Comparison of ENCODE assay signal across 8 mouse cellular contexts in the genomic region with DNA sequence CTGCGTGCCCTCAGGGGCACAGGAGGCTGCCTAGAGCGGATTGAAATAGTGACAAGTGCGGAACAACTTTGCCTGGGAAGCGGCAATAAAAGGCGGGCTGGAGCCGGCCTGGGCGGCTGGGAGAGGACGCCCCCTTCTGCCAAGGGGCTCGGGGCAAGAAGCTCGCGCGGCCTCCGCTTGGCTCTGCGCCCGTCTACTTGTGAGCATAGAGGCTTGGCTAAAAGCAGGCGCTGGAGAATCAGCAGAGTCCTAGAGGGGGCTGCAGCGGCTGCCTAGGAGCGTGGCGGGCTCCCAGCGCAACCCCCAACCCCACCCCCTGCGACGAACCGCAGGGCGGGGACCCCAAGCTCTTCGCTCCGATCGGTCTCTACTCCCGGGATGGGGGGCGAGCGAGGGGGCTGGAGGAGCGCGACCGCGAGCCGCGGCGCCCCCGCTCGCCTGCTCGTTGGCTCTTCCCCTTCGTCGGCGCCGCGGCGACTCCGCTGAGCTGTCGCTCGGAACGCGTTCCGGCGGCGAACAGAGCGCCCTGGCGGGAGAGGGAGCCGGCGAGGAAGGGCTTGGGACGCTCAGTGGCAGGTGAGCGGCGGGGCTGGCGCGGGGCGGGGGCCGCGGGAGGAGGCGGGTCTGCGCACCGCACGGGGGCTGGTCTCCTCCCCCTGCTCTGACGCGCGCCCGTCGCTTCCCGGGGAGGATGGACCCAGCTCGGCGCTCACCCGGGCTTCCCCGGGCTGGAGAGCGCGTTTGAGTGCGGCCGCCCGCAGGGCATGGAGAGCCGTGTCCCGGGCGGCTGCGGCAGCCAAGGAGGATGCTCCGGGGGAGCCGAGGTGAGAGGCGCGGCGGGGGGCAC.
DNase-seq lines count a peak whose midpoint lies in the region; ATAC-seq and TF ChIP-seq lines count a peak whose summit lies in the region.

No protein-coding gene starts in this region.

- peak; percentile 79 for ATAC-seq in embryonic facial prominence, embryonic 11.5 days (replicated peaks; ENCODE audit: insufficient number of reproducible peaks, low FRiP score, low TSS enrichment, low read depth)
- peak; percentile 74 for ATAC-seq in heart, embryonic 12.5 days (ENCODE audit: insufficient number of reproducible peaks, low FRiP score)
- ATAC-seq in kidney, postnatal 0 days (replicated peaks; ENCODE audit: low FRiP score, low read depth), result peak; percentile 89
- ATAC-seq in limb, embryonic 15.5 days (ENCODE audit: insufficient number of reproducible peaks, low FRiP score, low TSS enrichment, low read depth), result peak; percentile 71
- ATAC-seq in neural tube, embryonic 12.5 days (ENCODE audit: low FRiP score, low read depth), result peak; percentile 88

- peaks cover 23% of the 10 kb centered on the region for H3K27me3 ChIP-seq in embryonic facial prominence, embryonic 11.5 days (ENCODE audit: control insufficient read depth, insufficient read depth, low read length)
- peaks cover 64% of the 10 kb centered on the region for H3K27me3 ChIP-seq in heart, embryonic 12.5 days (replicated peaks)
- H3K27me3 ChIP-seq in kidney, postnatal 0 days (ENCODE audit: insufficient read depth, low read length), result peaks cover 7% of the 10 kb centered on the region; the same call in 1 of the 2 replicates
- peaks cover 64% of the 10 kb centered on the region for H3K27me3 ChIP-seq in limb, embryonic 15.5 days
- peaks cover 7% of the 10 kb centered on the region; the same call in 1 of the 2 replicates for H3K27me3 ChIP-seq in neural tube, embryonic 12.5 days (replicated peaks)

- peak; percentile 59 for DNase-seq in gastrocnemius, adult 2 months
- no peak for DNase-seq in gastrocnemius, postnatal 25 days
- peak; percentile 70 for DNase-seq in embryonic facial prominence, embryonic 11.5 days (ENCODE audit: low spot score)
- DNase-seq in kidney, postnatal 0 days (ENCODE audit: low spot score), result peak; percentile 64
- peak; percentile 51 to 66 for DNase-seq in urinary bladder, postnatal 36 days (ENCODE audit: low spot score in 2 of 2)

- H3K9ac ChIP-seq in embryonic facial prominence, embryonic 11.5 days (replicated peaks; ENCODE audit: low read length), result peak overlapping the region; percentile 62
- peak overlapping the region; percentile 64 for H3K9ac ChIP-seq in heart, embryonic 12.5 days
- peak overlapping the region; percentile 68 for H3K9ac ChIP-seq in kidney, postnatal 0 days (ENCODE audit: low read depth, low read length)
- peak overlapping the region; percentile 51 for H3K9ac ChIP-seq in limb, embryonic 15.5 days
- H3K9ac ChIP-seq in neural tube, embryonic 12.5 days, result peak overlapping the region; percentile 79

- no peaks in the 10 kb centered on the region for H3K9me3 ChIP-seq in embryonic facial prominence, embryonic 11.5 days (replicated peaks; ENCODE audit: control insufficient read depth, low read length)
- H3K9me3 ChIP-seq in heart, embryonic 12.5 days (replicated peaks), result no peaks in the 10 kb centered on the region
- no peaks in the 10 kb centered on the region for H3K9me3 ChIP-seq in kidney, postnatal 0 days (replicated peaks; ENCODE audit: low read length)
- no peaks in the 10 kb centered on the region for H3K9me3 ChIP-seq in limb, embryonic 15.5 days
- no peaks in the 10 kb centered on the region for H3K9me3 ChIP-seq in neural tube, embryonic 12.5 days

- H3K27ac ChIP-seq in gastrocnemius, adult 2 months, result no peak overlapping the region
- H3K27ac ChIP-seq in embryonic facial prominence, embryonic 11.5 days (replicated peaks; ENCODE audit: low read depth, low read length), result peak overlapping the region; percentile 9; the same call in 1 of the 2 replicates
- no peak overlapping the region for H3K27ac ChIP-seq in heart, embryonic 12.5 days (ENCODE audit: poor library complexity, severe bottlenecking)
- H3K27ac ChIP-seq in kidney, postnatal 0 days, result peak overlapping the region; percentile 66
- H3K27ac ChIP-seq in limb, embryonic 15.5 days, result no peak overlapping the region
- H3K27ac ChIP-seq in neural tube, embryonic 12.5 days, result peak overlapping the region; percentile 59

- H3K4me2 ChIP-seq in embryonic facial prominence, embryonic 11.5 days (ENCODE audit: low read depth, low read length), result peak overlapping the region; percentile 97
- H3K4me2 ChIP-seq in heart, embryonic 12.5 days, result peak overlapping the region; percentile 94
- H3K4me2 ChIP-seq in kidney, postnatal 0 days (ENCODE audit: low read length), result peak overlapping the region; percentile 94
- H3K4me2 ChIP-seq in limb, embryonic 15.5 days, result peak overlapping the region; percentile 98
- H3K4me2 ChIP-seq in neural tube, embryonic 12.5 days (replicated peaks), result peak overlapping the region; percentile 96

- under 1% methylated on average over 76 of the region's 94 CpGs for WGBS in embryonic facial prominence, embryonic 11.5 days
- under 1% methylated on average over 64 of the region's 94 CpGs for WGBS in heart, embryonic 12.5 days
- under 1% methylated on average over 70 of the region's 94 CpGs for WGBS in kidney, postnatal 0 days
- WGBS in limb, embryonic 15.5 days, result under 1% methylated on average over 68 of the region's 94 CpGs
- WGBS in neural tube, embryonic 12.5 days, result under 1% methylated on average over 92 of the region's 94 CpGs

- H3K36me3 ChIP-seq in embryonic facial prominence, embryonic 11.5 days (replicated peaks; ENCODE audit: control insufficient read depth, insufficient read depth, low read depth, low read length), result no peaks in the 10 kb centered on the region
- H3K36me3 ChIP-seq in heart, embryonic 12.5 days, result no peaks in the 10 kb centered on the region
- no peaks in the 10 kb centered on the region for H3K36me3 ChIP-seq in kidney, postnatal 0 days (ENCODE audit: insufficient read depth, low read length)
- no peaks in the 10 kb centered on the region for H3K36me3 ChIP-seq in limb, embryonic 15.5 days
- H3K36me3 ChIP-seq in neural tube, embryonic 12.5 days, result no peaks in the 10 kb centered on the region

- TF ChIP-seq CTCF in gastrocnemius, adult 2 months (IDR thresholded peaks at IDR 0.05), result peak; percentile 47
- peak; percentile 35; the same call in 1 of the 2 replicates for TF ChIP-seq CTCF in kidney, postnatal 0 days (IDR thresholded peaks at IDR 0.05; ENCODE audit: low read depth)

- intact Hi-C loops in gastrocnemius, adult 2 months (cut with DNase I), result no loop called here

- peak overlapping the region; percentile 74 for H3K4me3 ChIP-seq in gastrocnemius, adult 2 months
- H3K4me3 ChIP-seq in embryonic facial prominence, embryonic 11.5 days (ENCODE audit: low read depth, low read length), result peak overlapping the region; percentile 56
- peak overlapping the region; percentile 65 for H3K4me3 ChIP-seq in heart, embryonic 12.5 days
- H3K4me3 ChIP-seq in kidney, postnatal 0 days (replicated peaks; ENCODE audit: low read depth, low read length), result peak overlapping the region; percentile 68
- H3K4me3 ChIP-seq in limb, embryonic 15.5 days, result peak overlapping the region; percentile 65
- H3K4me3 ChIP-seq in neural tube, embryonic 12.5 days, result peak overlapping the region; percentile 65

- no peaks in the 10 kb centered on the region; the same call in 1 of the 2 replicates for H3K4me1 ChIP-seq in embryonic facial prominence, embryonic 11.5 days (ENCODE audit: control insufficient read depth, insufficient read depth, low read length)
- H3K4me1 ChIP-seq in heart, embryonic 12.5 days (replicated peaks), result peaks cover 13% of the 10 kb centered on the region
- H3K4me1 ChIP-seq in kidney, postnatal 0 days (replicated peaks; ENCODE audit: insufficient read depth, low read length), result peaks cover 15% of the 10 kb centered on the region; the same call in 1 of the 2 replicates
- H3K4me1 ChIP-seq in limb, embryonic 15.5 days, result peaks cover 30% of the 10 kb centered on the region
- peaks cover 24% of the 10 kb centered on the region for H3K4me1 ChIP-seq in neural tube, embryonic 12.5 days

Comparison
In these comparisons a context has a peak if more than half of its experiments do, and no peak if none do; other contexts are left out.
1. H3K27ac ChIP-seq: peak in embryonic facial prominence, embryonic 11.5 days (single experiment), kidney, postnatal 0 days (single experiment) and neural tube, embryonic 12.5 days (single experiment); none in gastrocnemius, adult 2 months (single experiment), heart, embryonic 12.5 days (single experiment) and limb, embryonic 15.5 days (single experiment).
2. Peak in every context shown above with its lines, with median percentiles within 50 percentile points of each other: H3K4me3 ChIP-seq, ATAC-seq, H3K4me2 ChIP-seq and H3K9ac ChIP-seq.